Mouse (Mus musculus): Measurements from ENCODE around the gene Gls2. TPM values are rescaled to one million over a fixed set of nuclear protein-coding genes. Genes with fewer than 3 reads are reported as not detected.
"Not testable (repeated sequence)": the region's sequence is repeated elsewhere in the genome, so short reads cannot be mapped to it uniquely, and the experiment has no call there.

Gls2 gene
- total RNA-seq, 2 experiments from 2014 or later = 21.3 to 22.6 TPM

GRCm38 (mm10) chr10:128191472-128191871, 2.8 kb upstream of the Gls2 start:
- intact Hi-C loops (cut with DNase I) = no loop called here
- DNase-seq (ENCODE audit: low spot score in 2 of 2) = no peak

- DNase-seq (ENCODE audit: low spot score in 2 of 2); intact Hi-C loops (cut with DNase I): not testable (repeated sequence)
Observed at GRCm38 (mm10) chr10:128192030-128192766, 2.1 kb upstream of the Gls2 start.

- no peak for DNase-seq (ENCODE audit: low spot score in 2 of 2)
- intact Hi-C loops (cut with DNase I) = no loop called here
Observed at GRCm38 (mm10) chr10:128193113-128193512, 1.1 kb upstream of the Gls2 start.

GRCm38 (mm10) chr10:128194551-128195461, 549 bp downstream of the Gls2 start:
- intact Hi-C loops (cut with DNase I) = no loop called here
- peak; percentile 44 to 60 for DNase-seq (ENCODE audit: low spot score in 2 of 2)

- intact Hi-C loops (cut with DNase I) = no loop called here
- no peak for DNase-seq (ENCODE audit: low spot score in 2 of 2)
Observed at GRCm38 (mm10) chr10:128201856-128202255, 7.6 kb downstream of the Gls2 start.

- intact Hi-C loops (cut with DNase I) = no loop called here
- no peak for DNase-seq (ENCODE audit: low spot score in 2 of 2)
Observed at GRCm38 (mm10) chr10:128204941-128205340, 10.7 kb downstream of the Gls2 start.

GRCm38 (mm10) chr10:128208326-128208725, 14.1 kb downstream of the Gls2 start:
- DNase-seq (ENCODE audit: low spot score in 2 of 2) = no peak
- intact Hi-C loops (cut with DNase I) = no loop called here

GRCm38 (mm10) chr10:128209311-128210009, 15.2 kb downstream of the Gls2 start:
- DNase-seq (ENCODE audit: low spot score in 2 of 2) = no peak

GRCm38 (mm10) chr10:128210131-128210530, 15.9 kb downstream of the Gls2 start:
- intact Hi-C loops (cut with DNase I) = loop anchor here (5.0 kb wide), 1 partner anchor 72 kb away; no protein-coding TSS in a partner anchor
- no peak for DNase-seq (ENCODE audit: low spot score in 2 of 2)

More at GRCm38 (mm10) chr10:128209311-128210009, 15.2 kb downstream of the Gls2 start:
- intact Hi-C loops (cut with DNase I) = loop anchor here (5.0 kb wide), 1 partner anchor 73 kb away; no protein-coding TSS in a partner anchor

- DNase-seq (ENCODE audit: low spot score in 2 of 2) = no peak
- intact Hi-C loops (cut with DNase I) = loop anchor here (5.0 kb wide), 1 partner anchor 71 kb away; no protein-coding TSS in a partner anchor
Observed at GRCm38 (mm10) chr10:128210954-128211353, 16.7 kb downstream of the Gls2 start.

- intact Hi-C loops (cut with DNase I) = loop anchor here (2.0 to 5.0 kb wide), 2 partner anchors 21 to 71 kb away; partner anchors contain the start of gene Timeless
- peak; percentile 90 to 92 for DNase-seq (ENCODE audit: low spot score in 2 of 2)
Observed at GRCm38 (mm10) chr10:128211390-128212108, 17.3 kb downstream of the Gls2 start, which contains the start of gene Spryd4. TSS of gene Spryd4 (minus strand) at chr10:128211807.

- DNase-seq (ENCODE audit: low spot score in 2 of 2) = no peak
- intact Hi-C loops (cut with DNase I) = loop anchor here (2.0 to 5.0 kb wide), 2 partner anchors 21 to 70 kb away; partner anchors contain the start of gene Timeless
Observed at GRCm38 (mm10) chr10:128212148-128212547, 17.9 kb downstream of the Gls2 start.

GRCm38 (mm10) chr10:128212871-128213323, 18.6 kb downstream of the Gls2 start:
- intact Hi-C loops (cut with DNase I) = loop anchor here (2.0 to 5.0 kb wide), 2 partner anchors 20 to 69 kb away; partner anchors contain the start of gene Timeless
- peak; percentile 70 to 76 for DNase-seq (ENCODE audit: low spot score in 2 of 2)

- not testable (repeated sequence) for DNase-seq (ENCODE audit: low spot score in 2 of 2)
- intact Hi-C loops (cut with DNase I) = loop anchor here (5.0 kb wide), 1 partner anchor 68 kb away; no protein-coding TSS in a partner anchor
Observed at GRCm38 (mm10) chr10:128214112-128214511, 19.9 kb downstream of the Gls2 start.

GRCm38 (mm10) chr10:128214981-128215380, 20.7 kb downstream of the Gls2 start:
- no peak for DNase-seq (ENCODE audit: low spot score in 2 of 2)
- intact Hi-C loops (cut with DNase I) = loop anchor here (5.0 kb wide), 1 partner anchor 67 kb away; no protein-coding TSS in a partner anchor

GRCm38 (mm10) chr10:128218387-128219117, 24.3 kb downstream of the Gls2 start:
- intact Hi-C loops (cut with DNase I) = no loop called here
- no peak for DNase-seq (ENCODE audit: low spot score in 2 of 2)

GRCm38 (mm10) chr10:128221533-128222286, 27.5 kb downstream of the Gls2 start:
- no peak for DNase-seq (ENCODE audit: low spot score in 2 of 2)
- intact Hi-C loops (cut with DNase I) = no loop called here
